Mouse (Mus musculus): ENCODE data around the gene Rab3a. TPM values are rescaled to one million over a fixed set of nuclear protein-coding genes. Genes with fewer than 3 reads are reported as not detected.
A peak's percentile ranks its signal among the peaks of the same experiment; 100 is the strongest.

Gene Rab3a
- polyA plus RNA-seq, 1 experiment from 2014 or later = 27.7 TPM

DNA sequence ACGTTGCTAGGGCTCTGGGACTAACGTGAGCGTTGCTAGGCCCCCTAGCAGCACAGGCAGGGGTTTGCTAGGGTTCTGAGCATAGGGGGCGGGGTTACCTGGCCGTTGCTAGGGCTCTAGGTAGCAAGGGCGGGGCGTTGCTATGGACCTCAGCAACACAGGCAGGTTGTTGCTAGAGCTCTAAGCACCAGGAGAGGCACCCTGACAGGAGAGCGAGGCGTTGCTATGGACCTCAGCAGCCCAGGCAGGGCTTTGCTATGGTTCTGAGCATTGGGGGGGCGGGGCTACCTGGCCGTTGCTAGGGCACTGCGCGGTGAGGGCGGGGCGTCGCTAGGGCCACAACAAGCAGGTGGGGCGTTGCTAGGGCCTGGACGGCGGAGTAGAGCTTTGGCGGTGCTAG, 38.2 kb downstream of the Rab3a start:
- Histone ChIP-seq H3K27ac (ENCODE audit: low read depth) (peak overlapping the region; percentile 77), H3K36me3 (ENCODE audit: control insufficient read depth, insufficient read depth, low read length) (no peaks in the 10 kb centered on the region), H3K27me3 (replicated peaks; ENCODE audit: control insufficient read depth, insufficient read depth, low read length) (no peaks in the 10 kb centered on the region; the same call in 1 of the 2 replicates), H3K4me2 (ENCODE audit: low read length) (peak overlapping the region; percentile 82), H3K4me1 (replicated peaks; ENCODE audit: control insufficient read depth, insufficient read depth, low read length) (peaks cover 20% of the 10 kb centered on the region), H3K4me3 (ENCODE audit: low read depth, low read length) (peak overlapping the region; percentile 72), H3K9ac (ENCODE audit: low read length) (peak overlapping the region; percentile 80), H3K9me3 (ENCODE audit: control insufficient read depth, low read length) (no peaks in the 10 kb centered on the region)
- whole genome bisulfite sequencing = under 1% methylated on average over 20 of the region's 20 CpGs
- peak; percentile 49 for ATAC-seq (replicated peaks; ENCODE audit: low FRiP score, low TSS enrichment, low read depth)
- peak; percentile 93 for DNase-seq (ENCODE audit: low spot score)

DNA sequence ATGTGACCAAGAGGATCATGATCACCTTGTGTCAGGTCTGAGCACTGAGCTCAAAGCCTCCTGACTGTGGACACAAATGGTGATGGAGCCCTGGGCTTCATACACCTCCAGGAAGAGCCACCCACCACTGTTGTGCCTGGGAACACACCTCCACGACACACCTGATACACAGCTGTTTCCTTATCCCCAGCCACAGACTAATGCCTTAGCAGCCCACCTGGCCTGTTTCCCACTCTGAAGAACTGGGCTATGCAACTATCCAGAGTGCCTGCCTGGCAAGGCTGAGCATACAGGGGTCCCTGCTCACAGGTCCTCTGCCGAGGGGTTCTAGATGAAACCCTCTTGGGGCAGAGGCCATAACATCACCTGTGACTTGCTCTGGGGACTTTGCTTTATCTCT, 39.7 kb downstream of the Rab3a start:
- H3K27ac ChIP-seq (ENCODE audit: low read depth) = no peak overlapping the region
- ATAC-seq (replicated peaks; ENCODE audit: low FRiP score, low TSS enrichment, low read depth) (no peak), DNase-seq (ENCODE audit: low spot score) (no peak)
- H3K27me3 ChIP-seq (replicated peaks; ENCODE audit: control insufficient read depth, insufficient read depth, low read length) = peaks cover 15% of the 10 kb centered on the region
- WGBS = 77% methylated on average over 2 of the region's 2 CpGs
- H3K9me3 ChIP-seq (ENCODE audit: control insufficient read depth, low read length) = no peaks in the 10 kb centered on the region
- H3K4me1 ChIP-seq (replicated peaks; ENCODE audit: control insufficient read depth, insufficient read depth, low read length) = peaks cover 20% of the 10 kb centered on the region
- H3K4me2 ChIP-seq (ENCODE audit: low read length) = no peak overlapping the region
- H3K4me3 ChIP-seq (ENCODE audit: low read depth, low read length) = no peak overlapping the region
- no peaks in the 10 kb centered on the region for H3K36me3 ChIP-seq (ENCODE audit: control insufficient read depth, insufficient read depth, low read length)
- H3K9ac ChIP-seq (ENCODE audit: low read length) = no peak overlapping the region

- Histone ChIP-seq H3K36me3 (ENCODE audit: control insufficient read depth, insufficient read depth, low read length) (no peaks in the 10 kb centered on the region), H3K27me3 (replicated peaks; ENCODE audit: control insufficient read depth, insufficient read depth, low read length) (peaks cover 27% of the 10 kb centered on the region), H3K4me1 (replicated peaks; ENCODE audit: control insufficient read depth, insufficient read depth, low read length) (peaks cover 20% of the 10 kb centered on the region), H3K9me3 (ENCODE audit: control insufficient read depth, low read length) (no peaks in the 10 kb centered on the region), H3K27ac (ENCODE audit: low read depth) (no peak overlapping the region), H3K4me3 (ENCODE audit: low read depth, low read length) (no peak overlapping the region), H3K9ac (ENCODE audit: low read length) (no peak overlapping the region), H3K4me2 (ENCODE audit: low read length) (no peak overlapping the region)
- WGBS = 81% methylated on average over 2 of the region's 2 CpGs
- no peak for ATAC-seq (replicated peaks; ENCODE audit: low FRiP score, low TSS enrichment, low read depth)
- no peak for DNase-seq (ENCODE audit: low spot score)
These were observed 40.9 kb downstream of the Rab3a start for GRCm38 (mm10) chr8:70795370-70795769.

DNA sequence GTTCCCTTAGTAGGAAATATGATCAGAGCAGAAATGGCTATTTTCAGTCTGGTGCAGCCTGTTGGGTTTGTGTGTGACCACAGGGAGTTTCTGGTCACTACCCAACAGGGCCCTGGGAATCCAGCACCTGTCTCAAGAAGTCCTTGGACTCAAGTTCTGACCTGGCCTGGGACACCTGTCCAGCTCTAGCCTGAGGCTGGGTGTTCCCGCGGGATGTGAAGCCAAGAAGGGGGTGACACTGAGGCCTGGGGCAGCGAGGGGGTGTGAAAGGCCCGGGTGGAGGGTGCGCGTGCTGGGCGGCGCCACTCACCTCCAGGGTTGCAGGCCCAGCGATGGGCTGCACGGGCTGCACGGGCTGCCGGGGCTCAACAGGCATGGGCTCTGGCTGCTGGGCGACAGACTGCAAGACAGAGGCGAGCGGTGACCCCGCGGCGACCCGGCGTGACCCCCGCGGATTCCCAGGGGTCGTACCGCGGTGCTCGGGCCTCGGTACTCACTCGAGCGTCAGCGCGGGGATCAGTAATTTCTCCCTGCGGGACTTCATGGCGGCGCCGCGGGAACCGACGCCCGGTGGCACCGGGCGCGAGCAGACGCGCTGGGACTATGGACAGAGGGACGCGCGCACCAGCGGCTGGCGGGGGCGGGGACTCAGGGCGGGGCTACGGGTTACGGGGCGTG, 42.1 kb downstream of the Rab3a start:
- WGBS = 3% methylated on average over 52 of the region's 54 CpGs
- DNase-seq (ENCODE audit: low spot score) (no peak), ATAC-seq (replicated peaks; ENCODE audit: low FRiP score, low TSS enrichment, low read depth) (peak; percentile 1; the same call in 1 of the 2 replicates)
- Histone ChIP-seq H3K4me2 (ENCODE audit: low read length) (peak overlapping the region; percentile 90), H3K9ac (ENCODE audit: low read length) (peak overlapping the region; percentile 53), H3K27me3 (replicated peaks; ENCODE audit: control insufficient read depth, insufficient read depth, low read length) (peaks cover 32% of the 10 kb centered on the region), H3K4me3 (ENCODE audit: low read depth, low read length) (peak overlapping the region; percentile 46), H3K27ac (ENCODE audit: low read depth) (no peak overlapping the region), H3K36me3 (ENCODE audit: control insufficient read depth, insufficient read depth, low read length) (no peaks in the 10 kb centered on the region), H3K4me1 (replicated peaks; ENCODE audit: control insufficient read depth, insufficient read depth, low read length) (peaks cover 11% of the 10 kb centered on the region), H3K9me3 (ENCODE audit: control insufficient read depth, low read length) (no peaks in the 10 kb centered on the region)

- H3K9ac ChIP-seq (ENCODE audit: low read length) = peak overlapping the region; percentile 53
- no peaks in the 10 kb centered on the region for H3K9me3 ChIP-seq (ENCODE audit: control insufficient read depth, low read length)
- peaks cover 7% of the 10 kb centered on the region; the same call in 1 of the 2 replicates for H3K4me1 ChIP-seq (replicated peaks; ENCODE audit: control insufficient read depth, insufficient read depth, low read length)
- peaks cover 34% of the 10 kb centered on the region for H3K27me3 ChIP-seq (replicated peaks; ENCODE audit: control insufficient read depth, insufficient read depth, low read length)
- H3K4me3 ChIP-seq (ENCODE audit: low read depth, low read length) = peak overlapping the region; percentile 46
- DNase-seq (ENCODE audit: low spot score) = peak; percentile 96
- peak; percentile 87 for ATAC-seq (replicated peaks; ENCODE audit: low FRiP score, low TSS enrichment, low read depth)
- under 1% methylated on average over 57 of the region's 57 CpGs for WGBS
- peak overlapping the region; percentile 40; the same call in 1 of the 2 replicates for H3K27ac ChIP-seq (ENCODE audit: low read depth)
- H3K36me3 ChIP-seq (ENCODE audit: control insufficient read depth, insufficient read depth, low read length) = no peaks in the 10 kb centered on the region
- H3K4me2 ChIP-seq (ENCODE audit: low read length) = peak overlapping the region; percentile 90
These were observed 42.9 kb downstream of the Rab3a start for GRCm38 (mm10) chr8:70797081-70798070.

DNA sequence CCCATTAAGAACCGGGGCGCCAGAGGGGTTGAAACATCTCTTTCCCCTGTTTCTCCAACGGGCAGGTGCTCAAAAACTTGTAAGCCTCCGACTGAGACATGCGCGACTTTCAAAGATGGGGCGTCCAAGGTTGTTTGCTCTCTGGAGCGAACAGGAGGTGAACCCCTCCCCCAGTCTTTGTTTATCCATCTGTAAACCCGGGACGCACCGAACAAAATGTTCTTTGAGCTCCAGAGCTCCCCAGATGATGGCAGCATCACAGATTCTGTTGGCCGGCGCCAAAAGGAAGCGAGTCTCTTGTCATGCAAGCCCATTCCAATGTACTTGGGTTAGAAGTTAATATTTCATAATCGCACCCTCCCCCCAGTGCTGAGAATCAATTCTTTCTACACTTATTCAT, 43.8 kb downstream of the Rab3a start:
- WGBS = 11% methylated on average over 15 of the region's 15 CpGs
- Histone ChIP-seq H3K4me3 (ENCODE audit: low read depth, low read length) (peak overlapping the region; percentile 46; the same call in 1 of the 2 replicates), H3K27ac (ENCODE audit: low read depth) (no peak overlapping the region), H3K9me3 (ENCODE audit: control insufficient read depth, low read length) (no peaks in the 10 kb centered on the region), H3K9ac (ENCODE audit: low read length) (no peak overlapping the region), H3K27me3 (replicated peaks; ENCODE audit: control insufficient read depth, insufficient read depth, low read length) (peaks cover 41% of the 10 kb centered on the region), H3K4me1 (replicated peaks; ENCODE audit: control insufficient read depth, insufficient read depth, low read length) (peaks cover under 1% of the 10 kb centered on the region; the same call in 1 of the 2 replicates), H3K4me2 (ENCODE audit: low read length) (peak overlapping the region; percentile 90), H3K36me3 (ENCODE audit: control insufficient read depth, insufficient read depth, low read length) (no peaks in the 10 kb centered on the region)
- DNase-seq (ENCODE audit: low spot score) (no peak), ATAC-seq (replicated peaks; ENCODE audit: low FRiP score, low TSS enrichment, low read depth) (no peak)

GRCm38 (mm10) chr8:70800648-70801047, 46.2 kb downstream of the Rab3a start:
- no peak overlapping the region for H3K9ac ChIP-seq (ENCODE audit: low read length)
- no peaks in the 10 kb centered on the region for H3K36me3 ChIP-seq (ENCODE audit: control insufficient read depth, insufficient read depth, low read length)
- WGBS = 50% methylated on average over 10 of the region's 10 CpGs
- H3K4me1 ChIP-seq (replicated peaks; ENCODE audit: control insufficient read depth, insufficient read depth, low read length) = peaks cover 8% of the 10 kb centered on the region; the same call in 1 of the 2 replicates
- H3K27me3 ChIP-seq (replicated peaks; ENCODE audit: control insufficient read depth, insufficient read depth, low read length) = peaks cover 50% of the 10 kb centered on the region
- ATAC-seq (replicated peaks; ENCODE audit: low FRiP score, low TSS enrichment, low read depth) (no peak), DNase-seq (ENCODE audit: low spot score) (no peak)
- no peaks in the 10 kb centered on the region for H3K9me3 ChIP-seq (ENCODE audit: control insufficient read depth, low read length)
- no peak overlapping the region for H3K4me3 ChIP-seq (ENCODE audit: low read depth, low read length)
- no peak overlapping the region for H3K27ac ChIP-seq (ENCODE audit: low read depth)
- H3K4me2 ChIP-seq (ENCODE audit: low read length) = no peak overlapping the region

DNA sequence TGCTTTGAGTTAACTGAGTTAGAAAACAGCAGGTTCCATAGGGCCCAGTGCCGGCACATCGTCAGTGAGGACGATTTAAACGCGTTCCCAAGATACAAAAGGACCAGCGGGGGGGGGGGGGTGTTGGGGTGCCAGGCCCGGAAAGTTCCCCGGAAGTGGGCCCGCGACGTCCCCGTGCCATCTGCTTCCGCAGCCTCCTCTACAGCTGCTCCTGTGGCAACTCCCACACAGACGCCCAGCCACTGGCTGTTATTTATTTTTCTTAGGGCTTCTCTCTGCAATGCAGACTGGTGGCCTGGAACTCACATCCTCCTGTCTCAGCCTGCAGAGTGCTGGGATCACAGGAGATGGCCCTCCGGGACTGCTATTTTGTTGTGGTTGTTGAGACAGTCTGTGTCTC, 46.7 kb downstream of the Rab3a start:
- 28% methylated on average over 15 of the region's 15 CpGs for WGBS
- Histone ChIP-seq H3K4me1 (replicated peaks; ENCODE audit: control insufficient read depth, insufficient read depth, low read length) (peaks cover 8% of the 10 kb centered on the region; the same call in 1 of the 2 replicates), H3K4me2 (ENCODE audit: low read length) (no peak overlapping the region), H3K4me3 (ENCODE audit: low read depth, low read length) (no peak overlapping the region), H3K36me3 (ENCODE audit: control insufficient read depth, insufficient read depth, low read length) (no peaks in the 10 kb centered on the region), H3K9me3 (ENCODE audit: control insufficient read depth, low read length) (no peaks in the 10 kb centered on the region), H3K27me3 (replicated peaks; ENCODE audit: control insufficient read depth, insufficient read depth, low read length) (peaks cover 50% of the 10 kb centered on the region), H3K27ac (ENCODE audit: low read depth) (no peak overlapping the region), H3K9ac (ENCODE audit: low read length) (no peak overlapping the region)
- ATAC-seq (replicated peaks; ENCODE audit: low FRiP score, low TSS enrichment, low read depth) (no peak), DNase-seq (ENCODE audit: low spot score) (no peak)
